Mouse (Mus musculus) lung, embryonic 14.5 days (tissue): ENCODE results near the gene Crim1. TPM values are rescaled to one million over a fixed set of nuclear protein-coding genes. Genes with fewer than 3 reads are reported as not detected.

Experiments
- ATAC-seq: fragments of 200-750 bp; cut with Nextera tagmentation; 2 replicates; pipeline ENCODE4 v1.8.0; 2017; ENCODE audit warnings: mild to moderate bottlenecking, moderate TSS enrichment, moderate library complexity; ENCODE audit not compliant: insufficient read depth
- DNase-seq: peaks from one replicate; pipeline ENCODE4 v3.0.0-alpha.2; 2015
- H3K27ac ChIP-seq: fragments of 300-500 bp; sonication (generic); 2 replicates; pipeline ENCODE4 v1.5.1; 2014; ENCODE audit warnings: low read depth, mild to moderate bottlenecking, moderate library complexity
- H3K27me3 ChIP-seq: fragments of 300-500 bp; sonication (generic); 2 replicates; pipeline ENCODE4 v1.6.1; 2014; ENCODE audit warnings: low read length, control low read depth; ENCODE audit not compliant: insufficient read depth
- H3K36me3 ChIP-seq: fragments of 300-500 bp; sonication (generic); 2 replicates; pipeline ENCODE4 v1.6.1; 2014; ENCODE audit warnings: control low read depth; ENCODE audit not compliant: insufficient read depth
- H3K4me1 ChIP-seq: fragments of 300-500 bp; sonication (generic); 2 replicates; pipeline ENCODE4 v1.6.1; 2014; ENCODE audit warnings: antibody characterized with exemption, control low read depth; ENCODE audit not compliant: insufficient read depth
- H3K4me2 ChIP-seq: fragments of 300-500 bp; sonication (generic); 2 replicates; pipeline ENCODE4 v1.6.1; 2014; ENCODE audit warnings: mild to moderate bottlenecking
- H3K4me3 ChIP-seq: fragments of 300-500 bp; sonication (generic); 2 replicates; pipeline ENCODE4 v1.5.1; 2014; ENCODE audit warnings: low read depth, low read length
- H3K9ac ChIP-seq: fragments of 300-500 bp; sonication (generic); 2 replicates; pipeline ENCODE4 v1.6.1; 2014
- H3K9me3 ChIP-seq: fragments of 300-500 bp; sonication (generic); 2 replicates; pipeline ENCODE4 v1.6.1; 2016; ENCODE audit warnings: low read depth, low read length, control low read depth
- CTCF ChIP-seq: IDR thresholded peaks from 2 replicates; pipeline ENCODE4 v1.5.1; 2016; ENCODE audit warnings: antibody characterized with exemption, low read depth
- WGBS: fragments of 180-500 bp; shearing (Covaris S2); extraction: QIAGEN DNeasy Blood & Tissue Kit; methylation state at CpG from one replicate; pipeline ENCODE4 v1.1.7; 2014; 5-methylcytosine and 5-hydroxymethylcytosine counted together
- polyA plus RNA-seq: library from polyadenylated mRNA; unstranded; fragments of >200 nt; fragmentation: Nextera tagmentation; extraction: Ambion mirVana; gene quantifications from 2 replicates; pipeline ENCODE4 v1.2.1, GENCODE M21; 2014

Gene Crim1
- polyA plus RNA-seq, 1 experiment from 2014 or later = 5.7 TPM

GRCm38 (mm10) chr17:78200561-78201220 is 643 bp downstream of the Crim1 start:
- TF ChIP-seq CTCF = peak; percentile 11; the same call in 1 of the 2 replicates
- Histone ChIP-seq H3K36me3 (no peaks in the 10 kb centered on the region), H3K9ac (peak overlapping the region; percentile 74), H3K4me1 (peaks cover 11% of the 10 kb centered on the region; the same call in 1 of the 2 replicates), H3K27me3 (peaks cover 27% of the 10 kb centered on the region; the same call in 1 of the 2 replicates), H3K4me2 (peak overlapping the region; percentile 94), H3K9me3 (no peaks in the 10 kb centered on the region), H3K27ac (peak overlapping the region; percentile 89), H3K4me3 (peak overlapping the region; percentile 74)
- ATAC-seq (peak; percentile 61), DNase-seq (peak; percentile 75)
- under 1% methylated on average over 69 of the region's 73 CpGs for WGBS

GRCm38 (mm10) chr17:78201221-78202058 is 1.4 kb downstream of the Crim1 start:
- Histone ChIP-seq H3K27ac (no peak overlapping the region), H3K4me1 (peaks cover 19% of the 10 kb centered on the region)
- DNase-seq = peak; percentile 50

DNA sequence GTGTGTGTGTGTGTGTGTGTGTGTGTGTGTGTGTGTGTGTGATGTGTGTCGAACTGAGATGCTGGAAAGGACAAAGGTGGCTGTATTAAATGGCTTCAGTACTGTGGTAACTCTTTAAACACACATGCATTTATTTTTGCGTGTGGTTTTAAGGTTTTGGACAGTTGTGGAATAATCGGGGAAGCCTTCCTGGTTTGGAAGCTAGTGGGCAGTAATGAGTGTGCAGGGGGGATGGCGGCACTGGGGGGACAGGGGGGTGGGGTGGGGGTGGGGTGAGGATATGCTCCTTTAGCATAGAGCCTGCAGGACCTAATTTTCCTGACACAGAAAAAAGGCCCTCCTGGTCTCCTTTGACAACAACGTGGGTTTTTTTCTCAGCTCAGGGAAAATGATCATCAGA is 2.2 kb downstream of the Crim1 start:
- Histone ChIP-seq H3K27ac (no peak overlapping the region), H3K9ac (no peak overlapping the region), H3K27me3 (peaks cover 26% of the 10 kb centered on the region; the same call in 1 of the 2 replicates), H3K4me2 (peak overlapping the region; percentile 94), H3K4me3 (peak overlapping the region; percentile 74), H3K36me3 (no peaks in the 10 kb centered on the region), H3K4me1 (peaks cover 24% of the 10 kb centered on the region), H3K9me3 (no peaks in the 10 kb centered on the region)
- 0 out of 2 replicates have a peak, but pooled peaks have one; percentile 14 for TF ChIP-seq CTCF
- WGBS = 10% methylated on average over 5 of the region's 5 CpGs
- ATAC-seq (no peak), DNase-seq (no peak)

More at GRCm38 (mm10) chr17:78201221-78202058, 1.4 kb downstream of the Crim1 start:
- Histone ChIP-seq H3K9me3 (no peaks in the 10 kb centered on the region), H3K9ac (peak overlapping the region; percentile 74), H3K4me3 (peak overlapping the region; percentile 74), H3K27me3 (peaks cover 27% of the 10 kb centered on the region; the same call in 1 of the 2 replicates), H3K36me3 (no peaks in the 10 kb centered on the region), H3K4me2 (peak overlapping the region; percentile 94)
- 1% methylated on average over 39 of the region's 39 CpGs for WGBS
- peak; percentile 48 for ATAC-seq
- no peak for TF ChIP-seq CTCF

- 38% methylated on average over 3 of the region's 3 CpGs for WGBS
- DNase-seq (peak; percentile 1), ATAC-seq (no peak)
- Histone ChIP-seq H3K27me3 (peaks cover 24% of the 10 kb centered on the region; the same call in 1 of the 2 replicates), H3K4me3 (peak overlapping the region; percentile 74; the same call in 1 of the 2 replicates), H3K9me3 (no peaks in the 10 kb centered on the region), H3K36me3 (no peaks in the 10 kb centered on the region), H3K27ac (no peak overlapping the region), H3K9ac (no peak overlapping the region), H3K4me1 (peaks cover 24% of the 10 kb centered on the region), H3K4me2 (peak overlapping the region; percentile 94)
- TF ChIP-seq CTCF = no peak
These were observed 2.7 kb downstream of the Crim1 start for GRCm38 (mm10) chr17:78202756-78203155.

DNA sequence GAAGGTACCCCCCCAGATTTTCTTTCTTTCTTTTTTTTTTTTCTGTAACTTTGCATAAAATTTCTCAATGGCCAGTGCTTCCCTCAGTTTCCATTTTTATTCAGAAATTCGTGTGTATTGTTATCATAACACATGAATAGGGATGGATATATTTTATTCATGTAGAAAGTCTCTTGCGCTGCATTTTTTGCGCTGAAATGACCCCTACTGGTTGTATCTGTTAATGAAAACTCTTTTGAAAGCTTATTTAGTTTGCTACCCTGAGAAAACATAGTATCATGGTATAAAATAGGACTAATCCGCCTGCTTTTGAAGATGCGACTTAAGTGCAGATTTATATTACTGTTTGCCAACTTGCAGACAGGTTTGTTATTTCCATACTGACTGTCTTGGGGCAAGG is 3.4 kb downstream of the Crim1 start:
- Histone ChIP-seq H3K4me3 (no peak overlapping the region), H3K27ac (no peak overlapping the region), H3K27me3 (peaks cover 18% of the 10 kb centered on the region; the same call in 1 of the 2 replicates), H3K9ac (no peak overlapping the region), H3K36me3 (no peaks in the 10 kb centered on the region), H3K4me1 (peaks cover 24% of the 10 kb centered on the region), H3K9me3 (no peaks in the 10 kb centered on the region), H3K4me2 (no peak overlapping the region)
- peak; percentile 77 for DNase-seq
- no peak for ATAC-seq
- WGBS = 45% methylated on average over 5 of the region's 5 CpGs
- peak; percentile 53 for TF ChIP-seq CTCF

DNA sequence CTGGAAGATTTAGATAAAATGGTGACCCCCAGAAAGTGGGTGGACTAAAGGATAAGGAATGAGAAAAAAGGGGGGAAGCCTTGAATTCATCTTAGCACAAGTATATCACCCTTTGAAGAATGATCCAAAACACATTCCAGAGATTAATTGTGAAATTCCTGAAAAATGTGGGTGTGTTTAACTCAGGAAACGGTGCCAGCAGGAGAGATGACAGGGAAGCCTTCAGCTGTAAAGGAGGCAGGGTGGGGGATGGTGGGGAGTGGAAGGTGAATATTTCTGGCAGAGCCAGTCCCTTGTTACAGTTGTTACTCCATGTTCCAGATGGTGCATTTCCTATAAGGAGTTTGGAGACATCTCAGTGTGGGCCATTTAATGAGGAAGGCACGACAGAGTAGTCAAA is 6.4 kb downstream of the Crim1 start:
- H3K4me1 ChIP-seq = peaks cover 21% of the 10 kb centered on the region
- no peak for TF ChIP-seq CTCF
- WGBS = 6% methylated on average over 2 of the region's 2 CpGs
- no peaks in the 10 kb centered on the region for H3K9me3 ChIP-seq
- H3K36me3 ChIP-seq = no peaks in the 10 kb centered on the region
- no peak overlapping the region for H3K27ac ChIP-seq
- H3K4me3 ChIP-seq = no peak overlapping the region
- ATAC-seq (peak; percentile 42), DNase-seq (peak; percentile 70)
- peaks cover 7% of the 10 kb centered on the region; the same call in 1 of the 2 replicates for H3K27me3 ChIP-seq
- no peak overlapping the region for H3K4me2 ChIP-seq
- no peak overlapping the region for H3K9ac ChIP-seq

- no peak for TF ChIP-seq CTCF
- Histone ChIP-seq H3K4me1 (peaks cover 21% of the 10 kb centered on the region), H3K27ac (no peak overlapping the region), H3K9me3 (no peaks in the 10 kb centered on the region), H3K4me2 (no peak overlapping the region), H3K9ac (no peak overlapping the region), H3K27me3 (peaks cover 3% of the 10 kb centered on the region; the same call in 1 of the 2 replicates), H3K36me3 (no peaks in the 10 kb centered on the region), H3K4me3 (no peak overlapping the region)
- 41% methylated on average over 3 of the region's 3 CpGs for WGBS
- ATAC-seq (no peak), DNase-seq (no peak)
These were observed 7.2 kb downstream of the Crim1 start for GRCm38 (mm10) chr17:78207246-78207645.
